Mouse (Mus musculus) heart, adult 2 months (tissue): ENCODE data around the gene Rhov.

ENCODE experiments used
- CTCF ChIP-seq: fragments of 200-600 bp; IDR thresholded peaks from 2 replicates; pipeline ENCODE4 v1.8.1; 2022; ENCODE audit warnings: antibody characterized with exemption, mild to moderate bottlenecking, moderate library complexity
- EP300 ChIP-seq: fragments of 200-500 bp; IDR thresholded peaks from 2 replicates; pipeline ENCODE4 v1.6.1; 2011; ENCODE audit warnings: low read depth, low read length, control low read depth; ENCODE audit not compliant: insufficient read depth
- POLR2A ChIP-seq: fragments of 200-500 bp; IDR thresholded peaks from 2 replicates; pipeline ENCODE4 v1.6.1; 2011; ENCODE audit warnings: mild to moderate bottlenecking, low read depth, low read length, control low read depth; ENCODE audit not compliant: insufficient read depth

DNA sequence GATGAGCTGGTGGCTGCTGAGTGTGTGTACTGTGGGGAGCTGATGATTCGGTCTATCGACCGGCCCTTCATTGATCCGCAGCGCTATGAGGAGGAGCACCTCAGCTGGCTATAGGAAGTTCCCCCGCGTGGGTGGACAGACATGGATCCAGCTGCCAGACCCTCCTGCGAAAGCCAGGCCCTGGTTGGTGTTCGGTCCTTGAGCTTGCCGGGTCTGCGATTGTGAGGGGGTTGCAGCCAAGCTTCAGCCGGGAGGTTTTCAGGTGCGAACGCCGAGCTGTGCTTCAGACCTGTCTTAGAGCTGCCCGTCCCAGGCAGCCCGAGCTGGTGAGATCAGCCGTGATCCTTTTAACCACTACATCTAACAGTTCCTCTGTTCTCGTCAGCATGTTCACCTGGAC is 26.4 kb upstream of the Rhov start:
- TF ChIP-seq CTCF: no peak
- no peak for TF ChIP-seq EP300
- no peak for TF ChIP-seq POLR2A
